Mouse (Mus musculus): Measurements from ENCODE around the gene Rpap3. TPM values are rescaled to one million over a fixed set of nuclear protein-coding genes. Genes with fewer than 3 reads are reported as not detected.
"Not testable (repeated sequence)": the region's sequence is repeated elsewhere in the genome, so short reads cannot be mapped to it uniquely, and the experiment has no call there.

The Rpap3 gene
- total RNA-seq, 1 experiment from 2014 or later = 32.9 TPM

GRCm38 (mm10) chr15:97668158-97668877 is 37.3 kb downstream of the Rpap3 start:
- not testable (repeated sequence) for ATAC-seq (replicated peaks in 1 of 2; ENCODE audit: insufficient read depth in 1 of 2, low FRiP score in 2 of 2, low TSS enrichment in 1 of 2, low read depth in 1 of 2, poor library complexity in 2 of 2, severe bottlenecking in 2 of 2)

- ATAC-seq (replicated peaks in 1 of 2; ENCODE audit: insufficient read depth in 1 of 2, low FRiP score in 2 of 2, low TSS enrichment in 1 of 2, low read depth in 1 of 2, poor library complexity in 2 of 2, severe bottlenecking in 2 of 2) = 0 out of 4 replicates have a peak, but pooled peaks of 1 of the 2 experiments have one; percentile 26
Observed at GRCm38 (mm10) chr15:97667437-97667836, 38.2 kb downstream of the Rpap3 start.

- no peak for ATAC-seq (replicated peaks in 1 of 2; ENCODE audit: insufficient read depth in 1 of 2, low FRiP score in 2 of 2, low TSS enrichment in 1 of 2, low read depth in 1 of 2, poor library complexity in 2 of 2, severe bottlenecking in 2 of 2)
Observed at GRCm38 (mm10) chr15:97666457-97666770, 39.2 kb downstream of the Rpap3 start.

GRCm38 (mm10) chr15:97665770-97666456 is 39.7 kb downstream of the Rpap3 start:
- no peak for ATAC-seq (replicated peaks in 1 of 2; ENCODE audit: insufficient read depth in 1 of 2, low FRiP score in 2 of 2, low TSS enrichment in 1 of 2, low read depth in 1 of 2, poor library complexity in 2 of 2, severe bottlenecking in 2 of 2)

GRCm38 (mm10) chr15:97664981-97665668 is 40.5 kb downstream of the Rpap3 start:
- ATAC-seq (replicated peaks in 1 of 2; ENCODE audit: insufficient read depth in 1 of 2, low FRiP score in 2 of 2, low TSS enrichment in 1 of 2, low read depth in 1 of 2, poor library complexity in 2 of 2, severe bottlenecking in 2 of 2) = no peak; a peak in 1 of 4 replicates

GRCm38 (mm10) chr15:97663750-97664406 is 41.7 kb downstream of the Rpap3 start:
- ATAC-seq (replicated peaks in 1 of 2; ENCODE audit: insufficient read depth in 1 of 2, low FRiP score in 2 of 2, low TSS enrichment in 1 of 2, low read depth in 1 of 2, poor library complexity in 2 of 2, severe bottlenecking in 2 of 2) = peak; percentile 86 to 89

- no peak for ATAC-seq (replicated peaks in 1 of 2; ENCODE audit: insufficient read depth in 1 of 2, low FRiP score in 2 of 2, low TSS enrichment in 1 of 2, low read depth in 1 of 2, poor library complexity in 2 of 2, severe bottlenecking in 2 of 2)
Observed at GRCm38 (mm10) chr15:97658755-97659116, 46.9 kb downstream of the Rpap3 start.

GRCm38 (mm10) chr15:97657856-97658754 is 47.5 kb downstream of the Rpap3 start:
- no peak for ATAC-seq (replicated peaks in 1 of 2; ENCODE audit: insufficient read depth in 1 of 2, low FRiP score in 2 of 2, low TSS enrichment in 1 of 2, low read depth in 1 of 2, poor library complexity in 2 of 2, severe bottlenecking in 2 of 2)

GRCm38 (mm10) chr15:97657420-97657819 is 48.2 kb downstream of the Rpap3 start:
- no peak for ATAC-seq (replicated peaks in 1 of 2; ENCODE audit: insufficient read depth in 1 of 2, low FRiP score in 2 of 2, low TSS enrichment in 1 of 2, low read depth in 1 of 2, poor library complexity in 2 of 2, severe bottlenecking in 2 of 2)

- ATAC-seq (replicated peaks in 1 of 2; ENCODE audit: insufficient read depth in 1 of 2, low FRiP score in 2 of 2, low TSS enrichment in 1 of 2, low read depth in 1 of 2, poor library complexity in 2 of 2, severe bottlenecking in 2 of 2) = no peak
Observed at GRCm38 (mm10) chr15:97649726-97650125, 55.9 kb downstream of the Rpap3 start.

- ATAC-seq (replicated peaks in 1 of 2; ENCODE audit: insufficient read depth in 1 of 2, low FRiP score in 2 of 2, low TSS enrichment in 1 of 2, low read depth in 1 of 2, poor library complexity in 2 of 2, severe bottlenecking in 2 of 2) = no peak
Observed at GRCm38 (mm10) chr15:97648176-97648575, 57.4 kb downstream of the Rpap3 start.

- ATAC-seq (replicated peaks in 1 of 2; ENCODE audit: insufficient read depth in 1 of 2, low FRiP score in 2 of 2, low TSS enrichment in 1 of 2, low read depth in 1 of 2, poor library complexity in 2 of 2, severe bottlenecking in 2 of 2) = no peak
Observed at GRCm38 (mm10) chr15:97646426-97646825, 59.2 kb downstream of the Rpap3 start.

- ATAC-seq (replicated peaks in 1 of 2; ENCODE audit: insufficient read depth in 1 of 2, low FRiP score in 2 of 2, low TSS enrichment in 1 of 2, low read depth in 1 of 2, poor library complexity in 2 of 2, severe bottlenecking in 2 of 2) = no peak
Observed at GRCm38 (mm10) chr15:97643986-97644385, 61.6 kb downstream of the Rpap3 start.

Other genes starting within 250 kb of the Rpap3 start
- 1.4 and 3.4 TPM in 2 replicates for gene Endou, start 25.5 kb upstream of the Rpap3 start, total RNA-seq (2017)
- 5.5 and 18.2 TPM in 2 replicates for gene Rapgef3, start 62.1 kb upstream of the Rpap3 start, total RNA-seq (2017)
- gene Slc48a1, start 72.7 kb upstream of the Rpap3 start, total RNA-seq (2017) = 61.1 and 68.9 TPM in 2 replicates
- gene Hdac7, start 138.7 kb upstream of the Rpap3 start, total RNA-seq (2017) = 15.4 and 18.9 TPM in 2 replicates
- 2.3 and 2.9 TPM in 2 replicates for gene Vdr, start 204.8 kb upstream of the Rpap3 start, total RNA-seq (2017)

All from hematopoietic stem cell, adult 5-6 weeks (primary cell).